ENCODE assay signal across 13 mouse cellular contexts in the genomic region with DNA sequence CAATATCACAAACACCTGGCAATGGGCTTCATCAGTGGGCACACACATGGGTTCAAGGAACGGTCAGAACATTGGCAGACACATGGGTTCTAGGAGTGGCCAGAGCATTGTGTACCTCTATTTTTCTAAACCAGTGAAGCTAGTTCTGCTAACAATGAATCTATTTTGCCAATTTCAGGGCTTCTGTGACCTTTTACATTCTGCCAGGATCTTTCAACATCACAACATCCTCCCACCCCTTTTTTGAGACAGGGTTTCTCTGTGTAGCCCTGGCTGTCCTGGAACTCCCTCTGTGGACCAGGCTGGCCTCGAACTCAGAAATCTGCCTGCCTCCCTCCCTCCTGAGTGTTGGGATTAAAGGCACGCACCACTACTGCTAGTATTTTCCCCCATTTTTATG. TPM values are rescaled to one million over a fixed set of nuclear protein-coding genes. Genes with fewer than 3 reads are reported as not detected.
"Had no signal": no experiment of that assay in that cellular context is flagged by ENCODE, and none has a peak within 500 bp of the region (broad histone marks: within the 10 kb centered on the region; RNA-seq: fewer than 3 reads in every experiment).

No protein-coding gene starts in this region.

RNA-seq across cellular contexts. Expression of a gene that starts 30.6 kb away (rescaled TPM):
- total RNA-seq: common myeloid progenitor, adult 5-6 weeks; gastrocnemius, adult 18-20 months; gastrocnemius, adult 2 months; gastrocnemius, adult 8-10 months; gastrocnemius, postnatal 25 days; gastrocnemius, postnatal 36 days; gastrocnemius, postnatal 4 days; granulocyte monocyte progenitor cell, adult 5-6 weeks; heart, adult 18-20 months; heart, adult 2 months; heart, adult 8-10 months had no signal
- polyA plus RNA-seq: embryonic facial prominence, embryonic 15.5 days; erythroblast, embryonic 14.5 days had no signal
